8 mouse cellular contexts compared by ENCODE assay signal in genomic region chr13:83604785-83605184, GRCm38 (mm10).
DNase-seq lines count a peak whose midpoint lies in the region; ATAC-seq and TF ChIP-seq lines count a peak whose summit lies in the region.

No protein-coding gene starts in this region.

- H3K9me3 ChIP-seq in embryonic facial prominence, embryonic 10.5 days = no peaks in the 10 kb centered on the region
- no peaks in the 10 kb centered on the region for H3K9me3 ChIP-seq in hindbrain, embryonic 16.5 days (ENCODE audit: control insufficient read depth, low read length)
- H3K9me3 ChIP-seq in neural tube, embryonic 15.5 days (replicated peaks) = no peaks in the 10 kb centered on the region

- ATAC-seq in hindbrain, embryonic 16.5 days = peak; percentile 59; the same call in 1 of the 2 replicates
- peak; percentile 60; the same call in 1 of the 2 replicates for ATAC-seq in neural tube, embryonic 15.5 days (ENCODE audit: low FRiP score)

- no peak for DNase-seq in layer of hippocampus, adult 2 months (ENCODE audit: low spot score in 2 of 2)
- DNase-seq in layer of hippocampus, postnatal 10 days (ENCODE audit: low spot score in 2 of 2) = no peak
- DNase-seq in embryonic facial prominence, embryonic 10.5 days (ENCODE audit: low spot score) = peak; percentile 15
- no peak for DNase-seq in ovary, postnatal 14 days (ENCODE audit: low spot score)
- no peak for DNase-seq in layer of hippocampus, adult 18-20 months (ENCODE audit: low spot score in 2 of 2)
- no peak for DNase-seq in thymus, postnatal 36 days

- H3K36me3 ChIP-seq in embryonic facial prominence, embryonic 10.5 days (replicated peaks) = no peaks in the 10 kb centered on the region
- H3K36me3 ChIP-seq in hindbrain, embryonic 16.5 days (ENCODE audit: control insufficient read depth, insufficient read depth, low read length) = no peaks in the 10 kb centered on the region
- H3K36me3 ChIP-seq in neural tube, embryonic 15.5 days = no peaks in the 10 kb centered on the region

- H3K4me1 ChIP-seq in embryonic facial prominence, embryonic 10.5 days = peaks cover 26% of the 10 kb centered on the region
- H3K4me1 ChIP-seq in hindbrain, embryonic 16.5 days (ENCODE audit: control insufficient read depth, insufficient read depth, low read depth, low read length) = peaks cover 4% of the 10 kb centered on the region
- H3K4me1 ChIP-seq in neural tube, embryonic 15.5 days = peaks cover 12% of the 10 kb centered on the region

- H3K27me3 ChIP-seq in embryonic facial prominence, embryonic 10.5 days (replicated peaks; ENCODE audit: low read depth, poor library complexity, severe bottlenecking) = no peaks in the 10 kb centered on the region
- H3K27me3 ChIP-seq in hindbrain, embryonic 16.5 days (replicated peaks; ENCODE audit: control insufficient read depth, insufficient read depth, low read length) = no peaks in the 10 kb centered on the region
- H3K27me3 ChIP-seq in neural tube, embryonic 15.5 days (replicated peaks) = no peaks in the 10 kb centered on the region

- 35% methylated on average over 4 of the region's 4 CpGs for WGBS in embryonic facial prominence, embryonic 10.5 days
- WGBS in hindbrain, embryonic 16.5 days = 19% methylated on average over 4 of the region's 4 CpGs
- 20% methylated on average over 4 of the region's 4 CpGs for WGBS in neural tube, embryonic 15.5 days

- 0 out of 2 replicates have a peak overlapping the region, but pooled peaks have one; percentile 40 for H3K27ac ChIP-seq in layer of hippocampus, adult 2 months
- H3K27ac ChIP-seq in embryonic facial prominence, embryonic 10.5 days (replicated peaks) = no peak overlapping the region; the same call in 1 of the 2 replicates
- no peak overlapping the region for H3K27ac ChIP-seq in hindbrain, embryonic 16.5 days (ENCODE audit: low read depth, low read length)
- no peak overlapping the region for H3K27ac ChIP-seq in neural tube, embryonic 15.5 days (replicated peaks)

- no peak overlapping the region for H3K9ac ChIP-seq in hindbrain, embryonic 16.5 days (ENCODE audit: low read depth, low read length)
- H3K9ac ChIP-seq in neural tube, embryonic 15.5 days (replicated peaks) = no peak overlapping the region

- H3K4me2 ChIP-seq in hindbrain, embryonic 16.5 days (ENCODE audit: low read length) = peak overlapping the region; percentile 13; the same call in 1 of the 2 replicates
- no peak overlapping the region for H3K4me2 ChIP-seq in neural tube, embryonic 15.5 days

- no peak for TF ChIP-seq CTCF in layer of hippocampus, adult 2 months (conservative IDR thresholded peaks at IDR 0.05)

- no peak overlapping the region for H3K4me3 ChIP-seq in layer of hippocampus, adult 2 months
- no peak overlapping the region for H3K4me3 ChIP-seq in embryonic facial prominence, embryonic 10.5 days
- no peak overlapping the region for H3K4me3 ChIP-seq in hindbrain, embryonic 16.5 days (ENCODE audit: low read length)
- H3K4me3 ChIP-seq in neural tube, embryonic 15.5 days (replicated peaks) = no peak overlapping the region
